Mouse (Mus musculus) CH12.LX (cell line): ENCODE measurements around the gene Gm20388.

Experiments
- EP300 ChIP-seq: IDR thresholded peaks from 2 replicates; pipeline ENCODE4 v1.6.1; 2011; ENCODE audit warnings: low read length, improper control_type of control experiment
- POLR2A ChIP-seq: IDR thresholded peaks from 2 replicates; pipeline ENCODE4 v1.6.1; 2011; ENCODE audit warnings: low read depth, mild to moderate bottlenecking, improper control_type of control experiment, low read length
- POLR2AphosphoS2 ChIP-seq: IDR thresholded peaks from 2 replicates; pipeline ENCODE4 v1.6.1; 2011; ENCODE audit warnings: low read depth, low read length, improper control_type of control experiment

GRCm38 (mm10) chr8:121892875-121893274 is 1982.2 kb downstream of the Gm20388 start:
- no peak for TF ChIP-seq POLR2AphosphoS2
- no peak for TF ChIP-seq EP300
- TF ChIP-seq POLR2A = no peak
